Mouse (Mus musculus): ENCODE data around the gene Rap1gds1. TPM values are rescaled to one million over a fixed set of nuclear protein-coding genes. Genes with fewer than 3 reads are reported as not detected.
A peak's percentile ranks its signal among the peaks of the same experiment; 100 is the strongest.

The Rap1gds1 gene
- polyA plus RNA-seq, 1 experiment from 2014 or later: 35.5 TPM

- Histone ChIP-seq H3K27ac (ENCODE audit: low read depth, low read length) (0 out of 2 replicates have a peak overlapping the region, but pooled peaks have one; percentile 50), H3K27me3 (replicated peaks; ENCODE audit: control insufficient read depth, insufficient read depth, low read length) (no peaks in the 10 kb centered on the region), H3K4me1 (ENCODE audit: control insufficient read depth, insufficient read depth, low read length) (peaks cover 11% of the 10 kb centered on the region), H3K9ac (ENCODE audit: low read length) (no peak overlapping the region), H3K36me3 (ENCODE audit: control insufficient read depth, insufficient read depth, low read length) (peaks cover 19% of the 10 kb centered on the region), H3K4me3 (ENCODE audit: low read depth, low read length) (no peak overlapping the region), H3K9me3 (replicated peaks; ENCODE audit: control insufficient read depth, low read length) (no peaks in the 10 kb centered on the region), H3K4me2 (ENCODE audit: low read length) (no peak overlapping the region)
- 0 out of 2 replicates have a peak, but pooled peaks have one; percentile 8 for ATAC-seq
- DNase-seq (ENCODE audit: low spot score): peak; percentile 27
- WGBS: 29% methylated on average over 5 of the region's 5 CpGs
Observed at GRCm38 (mm10) chr3:138893520-138893919, 181.5 kb downstream of the Rap1gds1 start.

- Histone ChIP-seq H3K4me2 (ENCODE audit: low read length) (no peak overlapping the region), H3K4me1 (ENCODE audit: control insufficient read depth, insufficient read depth, low read length) (peaks cover 14% of the 10 kb centered on the region), H3K9ac (ENCODE audit: low read length) (no peak overlapping the region), H3K9me3 (replicated peaks; ENCODE audit: control insufficient read depth, low read length) (no peaks in the 10 kb centered on the region), H3K36me3 (ENCODE audit: control insufficient read depth, insufficient read depth, low read length) (no peaks in the 10 kb centered on the region), H3K27ac (ENCODE audit: low read depth, low read length) (no peak overlapping the region), H3K27me3 (replicated peaks; ENCODE audit: control insufficient read depth, insufficient read depth, low read length) (no peaks in the 10 kb centered on the region), H3K4me3 (ENCODE audit: low read depth, low read length) (no peak overlapping the region)
- peak; percentile 29 for DNase-seq (ENCODE audit: low spot score)
- no peak for ATAC-seq
- WGBS: 63% methylated on average over 10 of the region's 10 CpGs
Observed at GRCm38 (mm10) chr3:138889769-138890295, 185.2 kb downstream of the Rap1gds1 start.

- no peaks in the 10 kb centered on the region for H3K27me3 ChIP-seq (replicated peaks; ENCODE audit: control insufficient read depth, insufficient read depth, low read length)
- no peak overlapping the region for H3K9ac ChIP-seq (ENCODE audit: low read length)
- H3K4me2 ChIP-seq (ENCODE audit: low read length): no peak overlapping the region
- DNase-seq (ENCODE audit: low spot score): no peak
- WGBS: 79% methylated on average over 4 of the region's 4 CpGs
- H3K9me3 ChIP-seq (replicated peaks; ENCODE audit: control insufficient read depth, low read length): no peaks in the 10 kb centered on the region
- no peak overlapping the region for H3K4me3 ChIP-seq (ENCODE audit: low read depth, low read length)
- no peak overlapping the region for H3K27ac ChIP-seq (ENCODE audit: low read depth, low read length)
- peaks cover 12% of the 10 kb centered on the region for H3K4me1 ChIP-seq (ENCODE audit: control insufficient read depth, insufficient read depth, low read length)
- no peak for ATAC-seq
- no peaks in the 10 kb centered on the region for H3K36me3 ChIP-seq (ENCODE audit: control insufficient read depth, insufficient read depth, low read length)
Observed at GRCm38 (mm10) chr3:138889214-138889613, 185.8 kb downstream of the Rap1gds1 start.

GRCm38 (mm10) chr3:138886121-138886520 lies 188.9 kb downstream of the Rap1gds1 start:
- H3K4me1 ChIP-seq (ENCODE audit: control insufficient read depth, insufficient read depth, low read length): peaks cover 5% of the 10 kb centered on the region; the same call in 1 of the 2 replicates
- DNase-seq (ENCODE audit: low spot score): no peak
- H3K27me3 ChIP-seq (replicated peaks; ENCODE audit: control insufficient read depth, insufficient read depth, low read length): no peaks in the 10 kb centered on the region
- WGBS: 86% methylated on average over 5 of the region's 5 CpGs
- no peak overlapping the region for H3K9ac ChIP-seq (ENCODE audit: low read length)
- no peak for ATAC-seq
- H3K9me3 ChIP-seq (replicated peaks; ENCODE audit: control insufficient read depth, low read length): no peaks in the 10 kb centered on the region
- no peak overlapping the region for H3K27ac ChIP-seq (ENCODE audit: low read depth, low read length)
- H3K36me3 ChIP-seq (ENCODE audit: control insufficient read depth, insufficient read depth, low read length): no peaks in the 10 kb centered on the region
- H3K4me2 ChIP-seq (ENCODE audit: low read length): no peak overlapping the region
- H3K4me3 ChIP-seq (ENCODE audit: low read depth, low read length): no peak overlapping the region

GRCm38 (mm10) chr3:138881725-138882347 lies 193.2 kb downstream of the Rap1gds1 start:
- H3K4me1 ChIP-seq (ENCODE audit: control insufficient read depth, insufficient read depth, low read length): peaks cover 2% of the 10 kb centered on the region; the same call in 1 of the 2 replicates
- no peak overlapping the region for H3K27ac ChIP-seq (ENCODE audit: low read depth, low read length)
- peak; percentile 70 for DNase-seq (ENCODE audit: low spot score)
- H3K36me3 ChIP-seq (ENCODE audit: control insufficient read depth, insufficient read depth, low read length): no peaks in the 10 kb centered on the region
- no peak overlapping the region for H3K4me2 ChIP-seq (ENCODE audit: low read length)
- H3K9me3 ChIP-seq (replicated peaks; ENCODE audit: control insufficient read depth, low read length): no peaks in the 10 kb centered on the region
- WGBS: 48% methylated on average over 6 of the region's 6 CpGs
- no peak overlapping the region for H3K4me3 ChIP-seq (ENCODE audit: low read depth, low read length)
- peak; percentile 61; the same call in 1 of the 2 replicates for ATAC-seq
- H3K9ac ChIP-seq (ENCODE audit: low read length): no peak overlapping the region
- no peaks in the 10 kb centered on the region for H3K27me3 ChIP-seq (replicated peaks; ENCODE audit: control insufficient read depth, insufficient read depth, low read length)

- Histone ChIP-seq H3K4me3 (ENCODE audit: low read depth, low read length) (no peak overlapping the region), H3K27ac (ENCODE audit: low read depth, low read length) (no peak overlapping the region), H3K4me1 (ENCODE audit: control insufficient read depth, insufficient read depth, low read length) (peaks cover 2% of the 10 kb centered on the region; the same call in 1 of the 2 replicates), H3K4me2 (ENCODE audit: low read length) (no peak overlapping the region), H3K27me3 (replicated peaks; ENCODE audit: control insufficient read depth, insufficient read depth, low read length) (no peaks in the 10 kb centered on the region), H3K36me3 (ENCODE audit: control insufficient read depth, insufficient read depth, low read length) (no peaks in the 10 kb centered on the region), H3K9me3 (replicated peaks; ENCODE audit: control insufficient read depth, low read length) (no peaks in the 10 kb centered on the region), H3K9ac (ENCODE audit: low read length) (no peak overlapping the region)
- DNase-seq (ENCODE audit: low spot score) (no peak), ATAC-seq (0 out of 2 replicates have a peak, but pooled peaks have one; percentile 38)
- 81% methylated on average over 11 of the region's 11 CpGs for WGBS
Observed at GRCm38 (mm10) chr3:138880999-138881724, 193.8 kb downstream of the Rap1gds1 start.

GRCm38 (mm10) chr3:138877741-138878140 lies 197.3 kb downstream of the Rap1gds1 start:
- no peaks in the 10 kb centered on the region for H3K9me3 ChIP-seq (replicated peaks; ENCODE audit: control insufficient read depth, low read length)
- ATAC-seq: no peak
- H3K36me3 ChIP-seq (ENCODE audit: control insufficient read depth, insufficient read depth, low read length): no peaks in the 10 kb centered on the region
- no peak overlapping the region for H3K4me2 ChIP-seq (ENCODE audit: low read length)
- no peaks in the 10 kb centered on the region for H3K27me3 ChIP-seq (replicated peaks; ENCODE audit: control insufficient read depth, insufficient read depth, low read length)
- no peak overlapping the region for H3K9ac ChIP-seq (ENCODE audit: low read length)
- DNase-seq (ENCODE audit: low spot score): no peak
- 91% methylated on average over 4 of the region's 4 CpGs for WGBS
- H3K27ac ChIP-seq (ENCODE audit: low read depth, low read length): no peak overlapping the region
- H3K4me3 ChIP-seq (ENCODE audit: low read depth, low read length): no peak overlapping the region
- peaks cover 2% of the 10 kb centered on the region; the same call in 1 of the 2 replicates for H3K4me1 ChIP-seq (ENCODE audit: control insufficient read depth, insufficient read depth, low read length)

GRCm38 (mm10) chr3:138876931-138877361 lies 198.1 kb downstream of the Rap1gds1 start:
- 74% methylated on average over 14 of the region's 14 CpGs for WGBS

More at GRCm38 (mm10) chr3:138876931-138877361, 198.1 kb downstream of the Rap1gds1 start:
- H3K4me2 ChIP-seq (ENCODE audit: low read length): no peak overlapping the region
- no peak overlapping the region for H3K4me3 ChIP-seq (ENCODE audit: low read depth, low read length)
- H3K27ac ChIP-seq (ENCODE audit: low read depth, low read length): no peak overlapping the region
- H3K4me1 ChIP-seq (ENCODE audit: control insufficient read depth, insufficient read depth, low read length): peaks cover 2% of the 10 kb centered on the region; the same call in 1 of the 2 replicates
- H3K27me3 ChIP-seq (replicated peaks; ENCODE audit: control insufficient read depth, insufficient read depth, low read length): no peaks in the 10 kb centered on the region
- H3K9ac ChIP-seq (ENCODE audit: low read length): no peak overlapping the region
- ATAC-seq: no peak
- DNase-seq (ENCODE audit: low spot score): no peak
- no peaks in the 10 kb centered on the region for H3K9me3 ChIP-seq (replicated peaks; ENCODE audit: control insufficient read depth, low read length)
- H3K36me3 ChIP-seq (ENCODE audit: control insufficient read depth, insufficient read depth, low read length): no peaks in the 10 kb centered on the region

Measured in forebrain, embryonic 14.5 days (tissue).